Mouse (Mus musculus) regulatory T cell (primary cell): ENCODE results near the gene Gm20388.

Source experiments
- in situ Hi-C: fragments of 300-600 bp; cut with MboI, MseI; formaldehyde crosslinking; loops from one replicate; pipeline ENCODE4 v1.15.1; 2025; ENCODE audit warnings: high pct_unique_total_duplicates

The Gm20388 gene

GRCm38 (mm10) chr8:123854733-123855475, 3944.3 kb downstream of the Gm20388 start:
- in situ Hi-C loops = no loop called here

GRCm38 (mm10) chr8:123857361-123857760, 3946.7 kb downstream of the Gm20388 start:
- in situ Hi-C loops = no loop called here

GRCm38 (mm10) chr8:123858574-123858940, 3947.9 kb downstream of the Gm20388 start:
- in situ Hi-C loops = no loop called here

- in situ Hi-C loops = no loop called here
Measured at GRCm38 (mm10) chr8:123858941-123859647, 3948.5 kb downstream of the Gm20388 start.

- in situ Hi-C loops = no loop called here
Measured at GRCm38 (mm10) chr8:123859648-123860259, 3949.1 kb downstream of the Gm20388 start, which contains the start of gene Ccsap. Gene Ccsap, minus strand, starts transcription at chr8:123860209.

- in situ Hi-C loops = no loop called here
Measured at GRCm38 (mm10) chr8:123860386-123860785, 3949.7 kb downstream of the Gm20388 start.

- in situ Hi-C loops = no loop called here
Measured at GRCm38 (mm10) chr8:123865786-123866185, 3955.1 kb downstream of the Gm20388 start.

GRCm38 (mm10) chr8:123866971-123867370, 3956.3 kb downstream of the Gm20388 start:
- in situ Hi-C loops = no loop called here

GRCm38 (mm10) chr8:123872048-123872447, 3961.4 kb downstream of the Gm20388 start:
- in situ Hi-C loops = no loop called here

- in situ Hi-C loops = no loop called here
Measured at GRCm38 (mm10) chr8:123873364-123873763, 3962.7 kb downstream of the Gm20388 start.

GRCm38 (mm10) chr8:123874324-123874723, 3963.7 kb downstream of the Gm20388 start:
- in situ Hi-C loops = no loop called here

- in situ Hi-C loops = no loop called here
Measured at GRCm38 (mm10) chr8:123877865-123878264, 3967.2 kb downstream of the Gm20388 start.

- in situ Hi-C loops = no loop called here
Measured at GRCm38 (mm10) chr8:123880271-123880670, 3969.6 kb downstream of the Gm20388 start.

- in situ Hi-C loops = no loop called here
Measured at GRCm38 (mm10) chr8:123880821-123881350, 3970.2 kb downstream of the Gm20388 start.

- in situ Hi-C loops = no loop called here
Measured at GRCm38 (mm10) chr8:123882412-123882811, 3971.8 kb downstream of the Gm20388 start.

GRCm38 (mm10) chr8:123883094-123883493, 3972.5 kb downstream of the Gm20388 start:
- in situ Hi-C loops = no loop called here

GRCm38 (mm10) chr8:123884721-123885565, 3974.3 kb downstream of the Gm20388 start:
- in situ Hi-C loops = no loop called here

- in situ Hi-C loops = no loop called here
Measured at GRCm38 (mm10) chr8:123887163-123887562, 3976.5 kb downstream of the Gm20388 start.

- in situ Hi-C loops = no loop called here
Measured at GRCm38 (mm10) chr8:123887956-123888355, 3977.3 kb downstream of the Gm20388 start.

- in situ Hi-C loops = no loop called here
Measured at GRCm38 (mm10) chr8:123889797-123890196, 3979.2 kb downstream of the Gm20388 start.

GRCm38 (mm10) chr8:123891271-123891670, 3980.6 kb downstream of the Gm20388 start:
- in situ Hi-C loops = no loop called here
